Mouse (Mus musculus) G1E (cell line): ENCODE measurements around the gene Fam163b.

ENCODE experiments used
- CTCF ChIP-seq: IDR thresholded peaks from 2 replicates; pipeline ENCODE4 v1.5.1; 2012; ENCODE audit warnings: low read depth, low read length, inconsistent platforms, mixed read lengths
- GATA1 ChIP-seq: IDR thresholded peaks from 2 replicates; pipeline ENCODE4 v1.6.1; 2012; ENCODE audit warnings: borderline replicate concordance, low read length, inconsistent platforms, mixed read lengths
- GATA2 ChIP-seq: IDR thresholded peaks from 2 replicates; pipeline ENCODE4 v1.6.1; 2012; ENCODE audit warnings: low read depth, low read length, inconsistent platforms, borderline replicate concordance
- TAL1 ChIP-seq: conservative IDR thresholded peaks from 2 replicates; pipeline ENCODE4 v1.6.1; 2012; ENCODE audit warnings: low read depth, low read length, inconsistent platforms, mixed read lengths

DNA sequence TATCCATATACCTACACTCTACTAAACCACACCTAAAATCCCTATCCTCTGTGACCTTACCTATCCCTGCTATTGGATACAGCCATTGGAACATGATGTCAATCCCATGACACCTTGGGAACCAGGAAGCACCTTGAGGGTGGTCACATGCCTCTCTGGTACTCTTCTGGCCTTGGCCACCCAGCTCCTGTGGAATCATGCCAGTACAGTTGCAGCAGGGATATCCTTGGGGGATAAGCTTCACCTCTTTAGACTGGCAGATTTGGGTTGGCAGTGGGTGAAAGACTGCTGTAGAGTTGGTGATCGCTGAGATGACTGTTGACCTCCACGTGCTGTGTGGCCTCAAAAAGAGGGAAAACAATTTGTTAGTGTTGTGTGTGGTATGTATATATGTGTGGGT is 19.2 kb upstream of the Fam163b start:
- TF ChIP-seq CTCF (no peak), GATA1 (no peak), TAL1 (no peak), GATA2 (no peak)
